Mouse (Mus musculus): ENCODE measurements around the gene Fbn1.

- TF ChIP-seq CTCF (IDR thresholded peaks at IDR 0.05; ENCODE audit: borderline replicate concordance, extremely low read depth, insufficient read depth, insufficient read length) (no peak), POLR2A (IDR thresholded peaks at IDR 0.05; ENCODE audit: borderline replicate concordance, extremely low read depth, insufficient read depth, insufficient read length, poor library complexity, severe bottlenecking) (no peak)
Measured at GRCm38 (mm10) chr2:125290197-125290965, 217.4 kb downstream of the Fbn1 start.

All from brain, embryonic 14.5 days (tissue).